Mouse (Mus musculus): ENCODE data around the gene Qrsl1. TPM values are rescaled to one million over a fixed set of nuclear protein-coding genes. Genes with fewer than 3 reads are reported as not detected.

Gene Qrsl1
- total RNA-seq, 2 experiments from 2014 or later = 3.2 to 10.1 TPM

Other genes with a start within 250 kb of the Qrsl1 start
- gene Rtn4ip1, start 62 bp upstream of the Qrsl1 start, total RNA-seq (2015; ENCODE audit: low replicate concordance) = 5.4 and 7.9 TPM in 2 replicates
- gene Rtn4ip1, start 62 bp upstream of the Qrsl1 start, total RNA-seq (2017; ENCODE audit: low replicate concordance) = 2.6 and 5.0 TPM in 2 replicates
- gene Crybg1, start 247.1 kb upstream of the Qrsl1 start, total RNA-seq (2015; ENCODE audit: low replicate concordance) = 2.5 and 3.8 TPM in 2 replicates
- 3.5 and 4.2 TPM in 2 replicates for gene Crybg1, start 247.1 kb upstream of the Qrsl1 start, total RNA-seq (2017; ENCODE audit: low replicate concordance)